ENCODE assay signal across 7 mouse cellular contexts in genomic region chr8:88823931-88824330, GRCm38 (mm10).
"Had no signal": no experiment of that assay in that cellular context is flagged by ENCODE, and none has a peak within 500 bp of the region (broad histone marks: within the 10 kb centered on the region; RNA-seq: fewer than 3 reads in every experiment).

No protein-coding gene starts in this region.

- DNase-seq: kidney, adult 8-10 months; kidney, postnatal 25 days; liver, embryonic 13.5 days; liver, postnatal 0 days; lung, postnatal 36 days; spleen, adult 18-20 months; thymus, postnatal 36 days had no signal
